Mouse (Mus musculus) hindbrain, postnatal 0 days (tissue): ENCODE data around the gene Nkx6-1. TPM values are rescaled to one million over a fixed set of nuclear protein-coding genes. Genes with fewer than 3 reads are reported as not detected.
A peak's percentile ranks its signal among the peaks of the same experiment; 100 is the strongest.

ENCODE experiments used
- ATAC-seq: fragments of 200-750 bp; cut with Nextera tagmentation; 2 replicates; pipeline ENCODE4 v1.8.0; 2017; ENCODE audit warnings: mild to moderate bottlenecking, moderate TSS enrichment, moderate library complexity
- DNase-seq: peaks from one replicate; pipeline ENCODE4 v3.0.0-alpha.2; 2015; ENCODE audit warnings: low spot score
- H3K27ac ChIP-seq: fragments of 300-500 bp; sonication (generic); 2 replicates; pipeline ENCODE4 v1.5.1; 2014; ENCODE audit warnings: mild to moderate bottlenecking
- H3K27me3 ChIP-seq: fragments of 300-500 bp; sonication (generic); 2 replicates; pipeline ENCODE4 v1.6.1; 2014; ENCODE audit warnings: low read length, mixed read lengths; ENCODE audit not compliant: insufficient read depth
- H3K36me3 ChIP-seq: fragments of 300-500 bp; sonication (generic); 2 replicates; pipeline ENCODE4 v1.6.1; 2014; ENCODE audit warnings: low read length, mixed read lengths; ENCODE audit not compliant: insufficient read depth
- H3K4me1 ChIP-seq: fragments of 300-500 bp; sonication (generic); 2 replicates; pipeline ENCODE4 v1.6.1; 2014; ENCODE audit warnings: antibody characterized with exemption, low read length, mixed read lengths; ENCODE audit not compliant: insufficient read depth
- H3K4me2 ChIP-seq: fragments of 300-500 bp; sonication (generic); 2 replicates; pipeline ENCODE4 v1.6.1; 2014; ENCODE audit warnings: low read depth, mild to moderate bottlenecking, low read length, moderate library complexity, mixed read lengths
- H3K4me3 ChIP-seq: fragments of 300-500 bp; sonication (generic); 2 replicates; pipeline ENCODE4 v1.5.1; 2014; ENCODE audit warnings: low read length
- H3K9ac ChIP-seq: fragments of 300-500 bp; sonication (generic); replicated peaks from 2 replicates; pipeline ENCODE4 v1.6.1; 2014; ENCODE audit warnings: mild to moderate bottlenecking, low read length, moderate library complexity, mixed read lengths
- H3K9me3 ChIP-seq: fragments of 300-500 bp; sonication (generic); 2 replicates; pipeline ENCODE4 v1.6.1; 2016; ENCODE audit warnings: low read length, mixed read lengths
- CTCF ChIP-seq: IDR thresholded peaks from 2 replicates; pipeline ENCODE4 v1.5.1; 2016; ENCODE audit warnings: antibody characterized with exemption, control low read depth, low read depth
- WGBS: fragments of 180-500 bp; shearing (Covaris S2); extraction: QIAGEN DNeasy Blood & Tissue Kit; methylation state at CpG from one replicate; pipeline ENCODE4 v1.1.7; 2014; 5-methylcytosine and 5-hydroxymethylcytosine counted together
- polyA plus RNA-seq: library from polyadenylated mRNA; unstranded; fragments of >200 nt; fragmentation: Nextera tagmentation; extraction: Ambion mirVana; gene quantifications from 2 replicates; pipeline ENCODE4 v1.2.1, GENCODE M21; 2015
- total RNA-seq: library from RNA; depleted of rRNA; stranded (reverse); fragments of >200 nt; gene quantifications from 2 replicates; pipeline ENCODE4 v1.2.3, GENCODE M21; 2014; rRNA removed

Gene Nkx6-1
- total and polyA plus RNA-seq, 2 experiments from 2014 or later, result 2.4 to 4.3 TPM

DNA sequence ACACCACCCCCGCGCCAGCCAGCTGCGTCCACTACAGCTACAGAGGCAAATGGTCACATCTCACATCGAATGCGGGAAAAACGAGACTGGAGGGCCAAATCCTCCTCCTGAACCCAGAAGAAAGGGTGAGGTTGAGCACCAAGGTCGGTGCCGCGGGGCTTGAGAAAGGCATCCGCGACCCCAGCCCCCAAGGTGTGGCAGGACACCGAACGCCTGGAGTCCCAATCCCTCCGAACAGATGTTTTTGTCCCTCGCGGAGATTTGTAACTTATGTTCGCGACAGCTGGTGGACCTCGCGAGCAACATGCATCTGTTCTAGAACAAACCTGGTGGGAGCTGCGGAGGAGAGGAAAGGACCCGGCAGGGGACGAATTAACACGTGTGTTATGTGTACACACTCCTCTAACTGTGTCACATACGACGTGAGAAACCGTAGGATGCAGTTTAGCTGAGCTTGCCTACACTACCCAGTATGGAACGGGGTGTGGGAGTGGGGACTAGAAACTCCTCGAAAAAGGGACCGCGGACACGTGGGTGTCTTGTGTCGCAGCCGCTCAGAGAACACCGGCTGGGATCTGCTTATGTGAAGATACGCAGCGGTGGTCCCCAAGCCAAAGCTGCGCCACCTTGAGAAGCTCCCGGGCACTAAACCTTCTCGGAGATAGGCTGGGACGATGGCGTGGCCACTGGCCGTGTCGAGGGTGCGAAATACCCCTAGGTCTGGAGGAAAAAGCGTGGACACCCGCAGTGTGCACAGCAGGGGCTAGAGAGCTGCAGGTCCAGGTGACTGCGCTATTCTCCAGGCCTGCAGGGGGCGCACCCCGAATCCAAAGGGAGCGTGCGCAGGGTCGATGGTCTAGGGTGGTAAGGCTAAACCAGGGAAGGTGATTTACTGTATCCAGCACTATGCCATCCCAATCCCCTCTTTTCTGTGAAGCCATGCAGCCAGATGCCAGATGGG lies 16.8 kb downstream of the Nkx6-1 start:
- H3K4me2 ChIP-seq, result peak overlapping the region; percentile 13; the same call in 1 of the 2 replicates
- H3K27ac ChIP-seq, result no peak overlapping the region
- no peaks in the 10 kb centered on the region for H3K4me1 ChIP-seq
- peaks cover 72% of the 10 kb centered on the region for H3K27me3 ChIP-seq
- H3K36me3 ChIP-seq, result no peaks in the 10 kb centered on the region
- H3K9me3 ChIP-seq, result no peaks in the 10 kb centered on the region
- peak; percentile 55 for TF ChIP-seq CTCF
- ATAC-seq (peak; percentile 53; the same call in 1 of the 2 replicates), DNase-seq (no peak)
- 7% methylated on average over 53 of the region's 53 CpGs for WGBS
- H3K4me3 ChIP-seq, result no peak overlapping the region
- no peak overlapping the region for H3K9ac ChIP-seq

DNA sequence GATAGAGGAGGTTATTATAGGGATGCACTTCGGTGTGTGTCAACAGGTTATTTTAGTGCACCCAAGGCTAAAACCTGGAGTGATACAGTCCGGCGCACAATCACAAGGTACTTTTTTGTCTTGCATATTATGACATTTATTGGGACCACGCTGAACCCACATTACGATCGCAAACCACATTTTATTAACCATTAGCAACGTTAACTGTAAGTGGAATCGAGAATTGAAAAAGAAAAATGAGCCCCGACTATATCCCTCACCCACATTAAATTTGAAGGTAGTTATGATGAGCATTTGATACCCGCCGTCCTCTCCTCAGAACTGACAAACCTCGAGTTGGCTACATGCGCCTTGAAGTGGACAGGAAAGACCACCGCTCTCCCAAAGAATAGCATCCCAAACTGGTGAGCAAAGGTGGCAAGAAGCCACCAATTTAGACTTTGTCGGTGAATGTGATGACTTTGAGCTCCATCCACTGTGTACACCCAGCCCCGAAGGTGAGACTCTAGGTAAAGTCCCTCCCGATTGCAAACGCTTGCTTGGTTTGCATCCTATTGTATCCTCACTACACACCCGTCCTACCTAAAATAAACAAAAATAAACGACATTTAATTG lies 17.7 kb downstream of the Nkx6-1 start:
- no peak overlapping the region for H3K4me3 ChIP-seq
- no peaks in the 10 kb centered on the region for H3K9me3 ChIP-seq
- ATAC-seq (no peak), DNase-seq (no peak)
- peaks cover 80% of the 10 kb centered on the region for H3K27me3 ChIP-seq
- no peak for TF ChIP-seq CTCF
- H3K4me1 ChIP-seq, result no peaks in the 10 kb centered on the region
- no peak overlapping the region for H3K9ac ChIP-seq
- no peaks in the 10 kb centered on the region for H3K36me3 ChIP-seq
- no peak overlapping the region for H3K4me2 ChIP-seq
- no peak overlapping the region for H3K27ac ChIP-seq
- whole genome bisulfite sequencing, result 35% methylated on average over 20 of the region's 20 CpGs

DNA sequence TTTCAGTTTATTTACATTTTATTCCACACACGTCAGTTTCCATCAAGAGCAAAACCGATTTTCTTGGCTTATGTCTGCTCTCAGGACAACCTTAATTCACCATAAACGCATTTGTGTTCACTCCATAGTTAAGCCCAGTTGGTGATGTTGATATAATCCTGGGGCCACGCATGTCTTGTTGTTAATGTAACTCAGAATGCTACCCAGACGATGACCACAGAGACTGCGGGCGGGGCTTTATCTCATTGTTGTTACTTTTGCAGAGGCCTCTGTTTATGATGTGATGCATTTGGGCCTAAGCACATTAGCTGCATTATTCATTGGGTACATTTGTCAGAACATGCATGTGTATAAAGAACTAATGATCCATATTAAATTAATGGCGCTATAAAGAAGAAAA lies 19.7 kb downstream of the Nkx6-1 start:
- H3K27me3 ChIP-seq, result peaks cover 80% of the 10 kb centered on the region
- ATAC-seq, result no peak
- WGBS, result 60% methylated on average over 8 of the region's 8 CpGs

GRCm38 (mm10) chr5:101638101-101638500 lies 26.7 kb downstream of the Nkx6-1 start:
- H3K9me3 ChIP-seq, result no peaks in the 10 kb centered on the region
- no peak overlapping the region for H3K27ac ChIP-seq
- H3K27me3 ChIP-seq, result peaks cover 27% of the 10 kb centered on the region
- H3K4me2 ChIP-seq, result no peak overlapping the region
- DNase-seq, result no peak
- H3K4me1 ChIP-seq, result no peaks in the 10 kb centered on the region
- TF ChIP-seq CTCF, result no peak
- WGBS, result 84% methylated on average over 4 of the region's 4 CpGs
- H3K36me3 ChIP-seq, result no peaks in the 10 kb centered on the region
- H3K4me3 ChIP-seq, result no peak overlapping the region
- H3K9ac ChIP-seq, result no peak overlapping the region
- no peak for ATAC-seq

More for the DNA sequence above, 19.7 kb downstream of the Nkx6-1 start:
- Histone ChIP-seq H3K9me3 (no peaks in the 10 kb centered on the region), H3K4me2 (no peak overlapping the region), H3K4me3 (no peak overlapping the region), H3K36me3 (no peaks in the 10 kb centered on the region), H3K9ac (no peak overlapping the region), H3K27ac (no peak overlapping the region), H3K4me1 (no peaks in the 10 kb centered on the region)
- DNase-seq, result no peak
- no peak for TF ChIP-seq CTCF

Other genes with a start within 250 kb of the Nkx6-1 start
- 20.2 TPM in 2 replicates for gene Cds1, start 100.1 kb upstream of the Nkx6-1 start, total RNA-seq
- gene Cds1, start 100.1 kb upstream of the Nkx6-1 start, polyA plus RNA-seq, result 11.1 and 12.1 TPM in 2 replicates